Mouse (Mus musculus) kidney, adult 18-20 months (tissue): ENCODE results near the gene Os9.
A peak's percentile ranks its signal among the peaks of the same experiment; 100 is the strongest.
"Not testable (repeated sequence)": the region's sequence is repeated elsewhere in the genome, so short reads cannot be mapped to it uniquely, and the experiment has no call there.

Source experiments
- DNase-seq: peaks from one replicate; pipeline ENCODE4 v3.0.0; 2021

The Os9 gene

DNA sequence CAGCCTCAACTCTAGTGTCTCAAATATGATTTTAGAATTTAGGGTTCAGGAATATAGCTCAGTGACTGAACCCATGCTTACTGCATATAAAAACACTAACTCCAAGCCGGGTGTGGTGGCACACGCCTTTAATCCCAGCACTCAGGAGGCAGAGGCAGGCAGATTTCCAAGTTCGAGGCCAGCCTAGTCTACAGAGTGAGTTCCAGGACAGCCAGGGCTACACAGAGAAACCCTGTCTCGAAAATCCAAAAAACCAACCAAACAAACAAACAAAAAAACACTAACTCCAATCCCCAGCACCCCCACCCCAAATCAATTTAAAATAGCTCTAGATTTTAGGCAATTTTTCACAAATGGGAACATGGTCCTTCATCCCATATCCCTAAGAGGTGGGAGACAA is 58.8 kb downstream of the Os9 start:
- not testable (repeated sequence) for DNase-seq

DNA sequence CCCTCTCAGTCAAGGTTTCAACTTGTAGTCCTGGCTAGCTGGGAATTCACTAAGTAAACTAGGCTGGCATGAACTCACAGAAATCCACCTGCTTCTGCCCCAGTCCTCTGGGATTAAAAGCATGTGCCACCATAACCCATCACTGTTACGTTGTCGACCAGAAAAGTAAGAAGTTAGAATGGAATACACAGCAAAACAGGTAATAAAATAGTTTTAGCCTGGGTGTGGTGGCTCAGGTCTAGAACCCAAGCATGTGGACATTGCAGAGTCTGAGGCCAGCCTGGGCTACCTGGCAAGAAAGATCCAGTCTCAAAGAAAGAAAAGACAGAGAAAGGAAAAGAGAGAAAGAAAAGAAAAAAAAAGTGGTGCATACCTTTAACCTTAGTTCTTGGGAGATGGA is 59.4 kb downstream of the Os9 start:
- DNase-seq = no peak

GRCm38 (mm10) chr10:127061085-127061484 is 59.8 kb downstream of the Os9 start:
- DNase-seq = no peak

DNA sequence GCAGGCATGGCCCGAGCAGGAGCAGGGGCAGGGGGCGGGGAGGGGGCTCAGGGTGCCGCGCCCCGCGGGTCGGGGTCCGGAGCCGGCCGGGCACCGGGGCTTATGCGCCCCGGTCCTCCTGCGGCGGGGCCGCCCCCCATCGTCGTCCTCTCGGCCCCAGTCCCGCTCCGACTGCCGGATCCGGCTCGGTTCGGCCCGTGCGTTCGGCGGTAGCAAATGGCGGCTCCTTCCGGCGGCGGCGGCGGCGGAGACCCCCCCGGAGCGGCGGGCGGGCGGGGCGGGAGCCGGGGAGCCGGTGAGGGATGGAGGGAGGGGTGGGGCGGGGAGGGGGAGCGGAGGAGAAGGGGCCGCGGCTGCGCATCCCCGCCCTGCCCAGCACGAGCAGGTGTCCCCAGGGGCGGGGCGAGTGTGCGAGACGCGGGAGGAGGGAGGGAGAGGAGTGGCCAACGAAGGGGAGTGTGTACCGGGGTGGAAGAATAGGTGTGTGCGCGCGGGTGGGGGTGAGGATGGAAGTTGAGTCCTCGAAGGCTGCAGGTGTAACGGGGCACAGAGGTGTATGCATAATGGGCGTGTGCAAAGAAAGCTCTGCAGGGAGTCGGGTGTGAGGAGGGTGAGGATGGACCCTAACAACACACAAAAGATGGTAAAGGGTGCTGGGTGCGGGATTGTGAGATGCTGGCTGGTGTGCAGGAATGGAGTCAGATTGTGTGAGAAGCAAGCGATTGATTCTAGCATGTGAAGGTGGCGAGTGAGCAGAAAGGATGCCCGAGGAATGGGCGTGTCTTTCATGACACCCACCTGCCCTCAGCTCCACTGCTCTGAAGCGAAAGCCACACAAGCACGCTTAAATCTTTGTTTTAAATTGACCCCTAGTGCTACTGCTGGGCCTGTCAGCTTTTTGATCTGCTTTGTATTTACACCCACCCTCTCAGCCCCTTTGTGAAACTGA is 60.7 kb downstream of the Os9 start, which contains the start of gene March9:
March9 (minus strand) TSS at position 217 of the 949 bp plus-strand sequence.
- DNase-seq = peak; percentile 82

DNA sequence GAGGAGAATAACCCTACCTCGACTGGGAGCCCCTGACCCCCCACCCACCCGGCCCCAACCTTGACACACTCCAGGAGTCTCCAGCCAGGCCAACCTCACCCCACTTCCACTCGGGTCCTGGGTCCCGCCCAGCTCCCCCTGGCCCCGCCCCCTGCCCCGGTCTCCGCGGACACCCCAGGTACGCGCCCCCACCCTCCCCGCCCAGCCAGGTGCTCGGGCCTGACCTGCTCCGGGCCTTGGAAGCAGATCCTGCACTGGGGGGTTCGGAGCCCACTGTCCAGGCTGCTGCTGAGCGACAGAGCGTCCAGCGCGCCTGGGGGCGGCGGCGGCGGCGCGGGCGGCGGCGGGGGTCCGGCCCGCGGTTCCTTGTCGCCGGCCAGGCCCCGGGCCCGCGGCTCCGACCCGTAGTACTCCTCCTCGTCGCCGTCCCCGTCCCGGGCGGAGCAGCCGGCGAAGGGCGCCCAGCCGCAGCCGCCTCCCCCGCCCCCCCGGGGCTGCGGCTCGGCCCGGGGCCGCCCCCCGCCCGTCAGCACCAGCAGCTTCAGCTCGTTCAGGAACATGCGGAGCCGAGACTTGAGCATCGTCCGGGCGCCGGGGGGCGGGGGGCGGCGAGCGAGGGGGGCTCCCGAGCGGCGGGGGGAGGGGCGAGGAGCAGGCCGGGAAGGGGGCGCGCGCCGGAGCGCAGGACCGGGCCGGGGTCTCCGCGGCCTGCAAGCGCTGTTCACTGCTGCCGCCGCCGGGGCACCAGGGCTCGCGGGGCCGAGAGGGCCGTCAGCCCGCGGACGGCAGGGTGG is 61.6 kb downstream of the Os9 start:
- DNase-seq = peak; percentile 16

DNA sequence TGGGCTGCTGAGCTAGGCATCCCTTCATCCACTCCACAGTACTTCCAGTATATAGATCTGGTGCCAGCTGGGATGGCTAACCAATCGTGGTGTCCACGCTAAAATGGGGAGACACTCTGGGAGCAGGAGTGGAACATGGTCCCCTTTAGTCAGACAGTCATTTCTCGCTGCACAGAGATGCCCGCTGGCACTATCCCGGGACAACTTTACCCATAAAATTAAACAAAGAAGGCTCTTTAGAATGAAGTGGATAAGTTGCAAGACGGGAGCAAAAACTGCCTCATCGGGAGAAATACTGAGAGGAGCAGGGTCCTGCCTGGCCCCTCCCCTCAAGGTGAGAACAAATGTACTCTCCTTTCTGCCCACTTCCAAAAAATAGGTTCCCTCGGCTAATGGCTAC is 62.2 kb downstream of the Os9 start:
- DNase-seq = peak; percentile 16

DNA sequence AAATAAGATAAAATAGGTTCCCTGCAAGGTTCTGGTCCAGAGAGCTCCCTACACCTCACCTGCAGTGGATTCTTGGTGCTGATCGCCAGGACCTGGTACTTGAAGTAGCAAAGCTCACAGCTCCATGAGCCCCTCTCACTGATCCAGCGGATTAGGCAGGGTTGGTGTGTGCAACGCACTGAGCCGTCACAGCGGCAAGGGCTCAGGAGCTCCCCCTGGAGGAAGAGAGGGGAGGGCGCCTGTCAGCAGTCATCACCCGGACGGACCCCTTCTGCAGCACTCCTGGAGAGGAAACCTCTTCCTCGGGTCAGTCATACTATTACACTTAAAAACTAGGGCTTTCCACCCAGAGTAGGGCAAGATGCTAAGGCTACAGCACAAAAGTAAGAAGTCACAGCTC is 62.8 kb downstream of the Os9 start:
- DNase-seq = peak; percentile 80

GRCm38 (mm10) chr10:127056490-127056889 is 64.4 kb downstream of the Os9 start:
- no peak for DNase-seq

- DNase-seq = no peak
Observed at GRCm38 (mm10) chr10:127055406-127055805, 65.5 kb downstream of the Os9 start.

DNA sequence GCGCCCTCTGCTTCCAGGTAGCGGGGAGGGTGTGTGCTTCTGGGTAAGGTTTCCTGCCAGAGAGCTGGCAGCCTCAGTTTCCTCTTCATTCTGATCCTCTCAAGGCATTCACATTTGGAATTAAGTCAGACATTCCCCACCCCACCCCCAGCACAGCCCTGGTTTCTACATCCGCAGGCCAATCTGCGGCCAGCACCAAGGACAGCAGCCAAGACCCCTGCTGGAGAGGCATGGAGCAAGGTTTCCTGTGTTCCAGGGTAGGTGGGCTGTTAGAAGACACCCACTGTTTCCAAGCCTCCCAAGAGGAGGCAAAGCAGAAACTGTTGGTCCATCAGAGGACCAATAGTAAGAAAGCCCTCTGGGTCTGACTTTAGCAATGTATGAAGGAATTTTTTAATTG is 66.3 kb downstream of the Os9 start:
- no peak for DNase-seq

DNA sequence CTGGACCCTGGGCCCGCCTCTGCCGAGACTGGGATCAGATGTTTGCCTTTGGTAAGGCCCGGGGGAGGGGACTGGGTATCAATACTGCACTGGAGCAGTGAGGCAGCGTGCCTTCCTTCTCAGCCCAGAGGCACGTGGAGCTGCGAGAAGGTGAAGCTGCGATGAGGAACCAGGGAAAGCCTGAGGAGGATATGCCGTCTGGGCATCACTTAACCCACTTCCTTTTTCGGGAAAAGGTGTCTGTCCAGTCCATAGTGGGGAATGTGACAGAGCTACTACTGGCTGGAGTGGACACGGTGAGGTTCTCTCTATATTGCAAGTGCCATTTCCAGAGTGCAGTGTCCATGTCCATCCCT is 70.8 kb downstream of the Os9 start:
- DNase-seq = no peak

- peak; percentile 57 for DNase-seq
Observed at GRCm38 (mm10) chr10:127049395-127050118, 71.4 kb downstream of the Os9 start.

DNA sequence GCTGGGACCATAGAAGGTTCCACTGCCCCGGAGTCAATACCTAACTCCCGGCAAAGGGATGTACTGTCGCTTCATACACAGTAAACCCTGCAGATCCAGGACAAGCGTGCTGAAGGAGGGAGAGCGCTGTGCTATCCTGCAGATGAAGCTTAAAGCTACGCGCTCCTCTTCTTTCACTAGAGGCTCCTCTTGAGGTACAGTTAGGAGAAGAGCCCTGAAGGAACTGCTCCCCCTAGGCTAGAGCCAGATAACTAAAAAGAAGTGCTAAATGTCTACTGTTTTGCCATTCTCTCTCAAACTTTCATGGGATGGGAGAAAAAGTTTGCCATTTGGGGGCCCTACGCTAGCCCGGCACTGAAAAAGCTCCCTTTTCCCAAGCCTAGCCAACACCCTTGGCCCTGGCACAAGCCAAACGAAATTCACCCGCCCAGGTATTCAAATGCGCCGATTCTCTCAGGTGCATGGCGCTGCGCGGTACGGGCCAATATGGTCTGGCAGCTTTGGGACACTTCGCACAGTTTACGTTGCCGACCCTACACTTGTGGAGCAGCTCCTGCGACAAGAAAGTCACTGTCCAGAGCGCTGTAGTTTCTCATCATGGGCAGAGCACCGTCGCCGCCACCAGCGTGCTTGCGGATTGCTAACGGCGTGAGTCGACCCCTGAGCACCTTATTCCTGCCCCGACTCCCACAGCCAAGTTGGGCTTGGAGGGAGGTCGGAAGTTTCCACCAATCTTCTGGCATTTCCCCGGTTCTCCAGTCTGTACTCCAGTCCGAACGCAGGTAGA is 72.1 kb downstream of the Os9 start:
- DNase-seq = peak; percentile 58

DNA sequence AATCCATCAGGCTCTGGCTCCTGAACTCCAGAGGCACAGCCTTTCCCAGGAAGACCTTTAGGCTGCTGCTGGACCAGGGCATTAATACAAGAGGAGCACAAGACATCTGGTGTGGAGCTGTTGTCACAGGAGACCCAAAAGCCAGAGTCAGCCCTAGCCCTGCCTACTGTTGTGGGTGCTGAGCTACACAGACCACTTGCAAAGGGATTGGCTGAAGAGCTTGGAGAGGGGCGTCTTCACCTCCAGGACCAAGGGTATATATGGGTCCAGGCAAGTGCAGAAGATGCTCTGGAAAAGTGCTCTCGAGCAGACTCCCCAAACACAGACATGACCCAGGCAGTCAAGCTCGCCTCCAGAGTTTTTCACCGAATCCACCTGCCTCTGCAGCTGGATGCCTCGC is 73.0 kb downstream of the Os9 start, which contains the start of gene Cyp27b1:
Cyp27b1 (plus strand) TSS at position 297 of the 400 bp plus-strand sequence.
- DNase-seq = no peak
